Mouse (Mus musculus): ENCODE results near the gene Olfr622.

Olfr622 gene

DNA sequence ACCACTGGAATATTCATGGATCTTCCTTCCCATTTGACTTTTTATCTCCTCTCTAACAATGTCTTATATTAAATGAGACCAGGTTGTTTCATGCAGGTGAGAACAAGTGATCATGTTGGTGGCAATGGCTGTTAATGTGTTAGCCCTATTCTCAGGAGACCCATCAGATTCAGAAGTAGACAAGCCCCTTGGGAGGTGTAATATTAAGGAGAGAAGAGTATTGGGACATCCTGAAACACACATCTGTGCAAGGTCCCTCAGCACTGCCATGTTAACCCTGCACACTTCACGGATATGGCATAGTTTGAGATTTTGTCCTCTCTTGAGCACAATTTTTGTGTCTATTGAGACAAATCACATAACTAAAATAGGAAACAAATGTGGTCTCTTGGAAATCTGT lies at the start of gene Olfr622:
Gene Olfr622 (minus strand): TSS at position 101 of the 400 bp plus-strand sequence.
- DNase-seq: no peak

DNA sequence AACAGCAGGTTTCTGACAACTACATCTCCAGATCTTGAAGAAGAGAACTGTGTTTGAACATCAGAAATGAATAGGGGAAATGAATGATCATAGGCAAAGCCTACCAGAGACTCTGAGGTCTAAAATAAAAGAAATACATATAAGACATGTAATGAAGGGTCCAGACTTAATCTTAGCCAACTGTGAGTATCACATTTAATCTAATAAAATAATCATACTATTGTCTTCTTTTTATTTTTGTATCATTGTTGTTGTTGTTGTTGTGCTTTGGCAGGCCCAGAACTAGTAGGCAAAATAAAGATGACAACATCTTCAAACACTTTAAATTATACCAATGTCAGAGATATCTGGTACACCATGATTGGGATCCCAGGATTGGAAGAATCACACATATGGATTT lies 39.9 kb upstream of the Olfr622 start, which contains the start of gene Olfr625-ps1:
Gene Olfr625-ps1 (plus strand): TSS at position 301 of the 400 bp plus-strand sequence.
- DNase-seq: no peak

GRCm38 (mm10) chr7:103671091-103671490 lies 28.6 kb upstream of the Olfr622 start, which contains the start of gene Olfr624:
Olfr624 (minus strand) TSS chr7:103671191.
- DNase-seq: no peak

GRCm38 (mm10) chr7:103663598-103663997 lies 21.1 kb upstream of the Olfr622 start, which contains the start of gene Olfr623:
Olfr623 (minus strand) TSS chr7:103663698.
- DNase-seq: no peak

DNA sequence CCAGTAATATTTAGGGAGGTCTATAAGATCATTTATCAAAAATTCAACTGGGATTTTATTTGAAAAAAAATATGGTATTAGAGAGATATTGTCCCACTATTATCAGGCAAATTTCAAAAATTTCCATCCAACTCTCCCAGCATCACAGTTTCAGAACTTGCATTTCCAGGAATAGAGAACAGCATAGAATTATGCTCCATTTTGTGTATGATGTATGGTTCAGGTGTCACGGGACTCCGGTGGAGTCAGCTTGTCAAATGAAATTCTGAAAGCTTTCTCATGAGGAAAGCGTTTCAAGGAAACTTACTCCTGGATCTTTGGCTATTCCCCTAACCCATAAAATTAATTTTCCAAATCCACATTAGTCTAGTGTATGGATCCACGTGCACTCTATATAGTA lies 1.6 kb upstream of the Olfr622 start:
- no peak for DNase-seq

GRCm38 (mm10) chr7:103636795-103637194 lies 5.7 kb downstream of the Olfr622 start:
- no peak for DNase-seq

DNA sequence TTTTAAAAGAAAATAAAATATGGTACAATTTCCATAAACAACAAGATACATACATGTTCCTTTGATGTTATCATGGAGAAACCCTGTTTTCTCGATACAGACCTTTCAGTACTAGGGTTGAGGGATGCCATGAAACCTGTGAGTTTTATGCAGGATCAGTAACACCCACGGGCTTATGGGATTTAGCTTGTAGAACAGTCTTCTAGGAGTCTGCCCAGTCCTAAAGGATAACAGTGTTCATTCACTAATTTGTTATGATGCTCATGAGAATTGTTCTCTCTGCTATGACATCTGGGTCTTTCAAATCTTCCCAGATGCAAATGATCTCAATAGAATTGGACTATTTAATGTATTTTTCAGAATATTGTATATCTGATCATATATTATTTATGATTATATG lies 30.1 kb downstream of the Olfr622 start, which contains the start of gene Olfr620:
Gene Olfr620 (minus strand): TSS at position 101 of the 400 bp plus-strand sequence.
- no peak for DNase-seq

DNA sequence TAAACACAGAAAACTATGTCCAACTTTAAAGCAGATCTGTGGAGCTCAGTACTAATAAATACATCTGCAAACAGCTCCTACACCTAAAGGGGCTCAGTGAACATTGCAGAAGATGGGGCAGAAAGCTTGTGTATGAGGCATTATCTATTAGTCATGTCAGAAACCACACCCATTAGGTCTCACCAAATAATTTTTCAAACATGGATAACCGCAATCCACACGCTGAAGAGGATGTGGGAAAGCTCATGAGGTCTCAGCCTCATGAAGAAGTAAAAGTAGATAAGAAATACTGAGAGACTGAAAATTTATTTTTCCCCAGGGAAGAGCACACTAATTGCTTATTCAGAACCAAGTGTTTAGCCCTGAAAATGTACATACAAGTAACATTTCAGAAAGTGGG lies 35.1 kb downstream of the Olfr622 start:
- no peak for DNase-seq

DNA sequence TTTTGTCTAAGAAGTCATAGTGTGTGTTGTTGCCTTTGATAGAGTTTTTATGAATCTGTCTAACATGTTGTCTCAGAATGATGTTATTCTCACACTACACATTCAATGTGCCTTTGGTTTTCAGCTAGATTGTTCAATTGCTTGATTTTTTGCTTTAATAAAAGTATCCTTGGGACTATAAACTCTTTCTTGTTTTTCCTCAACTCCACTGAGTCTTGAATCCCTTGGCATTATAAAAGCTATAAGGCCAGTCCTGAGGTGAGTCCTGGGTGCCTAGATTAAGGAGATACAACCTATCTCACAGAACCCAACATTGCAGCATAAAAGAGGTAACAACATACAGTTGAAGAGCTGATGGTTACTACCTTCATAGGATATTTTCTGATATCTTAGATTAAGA lies 42.2 kb downstream of the Olfr622 start, which contains the start of gene Olfr619:
Gene Olfr619 (plus strand): TSS at position 301 of the 400 bp plus-strand sequence.
- DNase-seq: no peak

DNA sequence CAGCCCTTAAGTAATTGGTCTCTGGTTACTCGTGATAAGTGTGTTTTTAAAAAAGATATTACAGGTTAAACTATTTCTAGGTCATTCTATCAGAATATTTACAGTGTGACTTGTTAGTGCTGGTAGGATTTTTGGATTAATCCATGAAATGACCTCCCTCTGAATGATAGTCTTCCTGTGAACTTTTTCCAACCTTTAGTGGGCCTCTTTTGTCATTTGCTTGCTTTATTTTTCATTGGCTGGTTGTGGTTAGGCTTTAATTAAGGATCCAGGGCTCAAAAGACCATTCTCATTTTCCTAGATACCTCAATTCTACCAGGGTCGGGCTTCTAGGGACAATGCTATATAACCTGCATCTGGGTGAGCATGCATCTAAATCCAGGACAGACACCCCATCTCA lies 52.7 kb downstream of the Olfr622 start, which contains the start of gene Olfr618:
Gene Olfr618 (plus strand): TSS at position 301 of the 400 bp plus-strand sequence.
- DNase-seq: no peak

All from thymus, postnatal 25 days (tissue).